Mouse (Mus musculus): ENCODE measurements around the gene Gm45140.

DNA sequence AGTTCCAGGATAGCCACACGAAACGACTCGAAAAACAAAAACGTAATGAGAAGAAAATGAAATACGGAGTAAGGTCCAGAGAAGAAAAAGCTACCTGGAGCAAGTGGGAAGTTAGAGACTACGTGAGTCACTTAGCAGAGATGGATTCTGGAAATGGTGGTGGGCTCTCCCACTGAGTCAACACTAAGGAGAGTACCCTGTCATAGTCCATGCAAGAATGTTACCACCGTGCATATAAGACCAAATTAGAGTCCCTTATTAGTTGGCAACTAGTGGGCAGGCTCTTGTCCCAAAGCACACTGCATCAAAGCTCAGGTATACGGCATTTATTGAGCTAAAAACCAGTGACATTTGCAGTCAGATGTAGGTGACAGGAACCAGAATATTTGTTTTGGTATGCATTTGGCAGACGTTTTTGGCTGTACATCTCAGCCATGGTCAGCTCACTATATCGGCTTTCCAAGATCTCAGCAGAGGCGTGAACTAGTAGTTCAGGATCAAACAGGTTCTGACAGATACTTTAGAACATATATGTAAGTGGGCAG, 4.3 kb upstream of the Gm45140 start:
- TF ChIP-seq HCFC1 (IDR thresholded peaks at IDR 0.05; ENCODE audit: borderline replicate concordance, insufficient read depth, low read length) (no peak), CHD2 (IDR thresholded peaks at IDR 0.05; ENCODE audit: low read depth, low read length) (no peak), ZC3H11A (IDR thresholded peaks at IDR 0.05; ENCODE audit: borderline replicate concordance, low read depth, low read length) (no peak)
